Comparison of ENCODE assay signal across 8 mouse cellular contexts in genomic region chr7:38199907-38200605, GRCm38 (mm10). TPM values are rescaled to one million over a fixed set of nuclear protein-coding genes. Genes with fewer than 3 reads are reported as not detected.
A peak's percentile ranks its signal among the peaks of the same experiment; 100 is the strongest.
DNase-seq lines count a peak whose midpoint lies in the region; ATAC-seq lines count a peak whose summit lies in the region.

No protein-coding gene starts in this region.

- H3K4me3 ChIP-seq in liver, embryonic 15.5 days (replicated peaks) = no peak overlapping the region
- H3K4me3 ChIP-seq in liver, embryonic 11.5 days (ENCODE audit: low read depth, low read length) = no peak overlapping the region
- H3K4me3 ChIP-seq in forebrain, embryonic 10.5 days = peak overlapping the region; percentile 47; the same call in 1 of the 2 replicates
- H3K4me3 ChIP-seq in limb, embryonic 10.5 days = peak overlapping the region; percentile 38; the same call in 1 of the 2 replicates
- H3K4me3 ChIP-seq in neural tube, embryonic 14.5 days (ENCODE audit: low read depth, low read length) = no peak overlapping the region

- H3K27me3 ChIP-seq in liver, embryonic 15.5 days = no peaks in the 10 kb centered on the region
- no peaks in the 10 kb centered on the region for H3K27me3 ChIP-seq in liver, embryonic 11.5 days (replicated peaks; ENCODE audit: control insufficient read depth, insufficient read depth, low read length)
- no peaks in the 10 kb centered on the region for H3K27me3 ChIP-seq in forebrain, embryonic 10.5 days (ENCODE audit: poor library complexity, severe bottlenecking)
- no peaks in the 10 kb centered on the region for H3K27me3 ChIP-seq in limb, embryonic 10.5 days (ENCODE audit: low read depth, poor library complexity, severe bottlenecking)
- no peaks in the 10 kb centered on the region for H3K27me3 ChIP-seq in neural tube, embryonic 14.5 days (ENCODE audit: control insufficient read depth, insufficient read depth, low read length)

- peaks cover 9% of the 10 kb centered on the region for H3K4me1 ChIP-seq in liver, embryonic 15.5 days (replicated peaks)
- H3K4me1 ChIP-seq in liver, embryonic 11.5 days (replicated peaks; ENCODE audit: control insufficient read depth, insufficient read depth, low read length) = no peaks in the 10 kb centered on the region
- peaks cover 7% of the 10 kb centered on the region for H3K4me1 ChIP-seq in forebrain, embryonic 10.5 days
- H3K4me1 ChIP-seq in limb, embryonic 10.5 days = peaks cover 7% of the 10 kb centered on the region
- 0 out of 2 replicates have a peak, but pooled peaks cover 2% of the 10 kb centered on the region for H3K4me1 ChIP-seq in neural tube, embryonic 14.5 days (ENCODE audit: control insufficient read depth, insufficient read depth, low read length)

- no peak for ATAC-seq in liver, embryonic 15.5 days (ENCODE audit: insufficient read depth)
- no peak for ATAC-seq in liver, embryonic 11.5 days (replicated peaks; ENCODE audit: low FRiP score)
- ATAC-seq in neural tube, embryonic 14.5 days (ENCODE audit: low read depth) = no peak

- no peak overlapping the region for H3K9ac ChIP-seq in liver, embryonic 15.5 days
- no peak overlapping the region for H3K9ac ChIP-seq in liver, embryonic 11.5 days (ENCODE audit: low read depth, low read length)
- no peak overlapping the region for H3K9ac ChIP-seq in neural tube, embryonic 14.5 days (replicated peaks; ENCODE audit: low read depth, low read length)

- no peak for DNase-seq in liver, embryonic 11.5 days (ENCODE audit: low spot score)
- DNase-seq in forebrain, embryonic 10.5 days (ENCODE audit: extremely low spot score, low spot score) = no peak
- no peak for DNase-seq in limb, embryonic 10.5 days (ENCODE audit: low spot score)
- DNase-seq in ovary, postnatal 14 days (ENCODE audit: low spot score) = no peak
- DNase-seq in spleen, postnatal 14 days (ENCODE audit: low spot score in 2 of 2) = no peak
- DNase-seq in right cerebral cortex, postnatal 10 days (ENCODE audit: low spot score in 2 of 2) = no peak

- WGBS in liver, embryonic 15.5 days (ENCODE audit: insufficient replicate concordance) = 46% methylated on average over 8 of the region's 8 CpGs
- 62% methylated on average over 8 of the region's 8 CpGs for WGBS in liver, embryonic 11.5 days
- 71% methylated on average over 8 of the region's 8 CpGs for WGBS in forebrain, embryonic 10.5 days
- 73% methylated on average over 8 of the region's 8 CpGs for WGBS in limb, embryonic 10.5 days
- WGBS in neural tube, embryonic 14.5 days = 68% methylated on average over 8 of the region's 8 CpGs

- 0 out of 2 replicates have a peak overlapping the region, but pooled peaks have one; percentile 19 for H3K27ac ChIP-seq in liver, embryonic 15.5 days (replicated peaks)
- H3K27ac ChIP-seq in liver, embryonic 11.5 days (ENCODE audit: low read depth, low read length) = no peak overlapping the region
- no peak overlapping the region for H3K27ac ChIP-seq in forebrain, embryonic 10.5 days
- H3K27ac ChIP-seq in limb, embryonic 10.5 days = no peak overlapping the region
- H3K27ac ChIP-seq in neural tube, embryonic 14.5 days (ENCODE audit: low read depth, low read length) = no peak overlapping the region

- no peaks in the 10 kb centered on the region for H3K9me3 ChIP-seq in liver, embryonic 15.5 days (replicated peaks)
- H3K9me3 ChIP-seq in liver, embryonic 11.5 days (ENCODE audit: control insufficient read depth, low read length) = no peaks in the 10 kb centered on the region
- H3K9me3 ChIP-seq in forebrain, embryonic 10.5 days = no peaks in the 10 kb centered on the region
- no peaks in the 10 kb centered on the region for H3K9me3 ChIP-seq in limb, embryonic 10.5 days (replicated peaks)
- no peaks in the 10 kb centered on the region for H3K9me3 ChIP-seq in neural tube, embryonic 14.5 days (ENCODE audit: control insufficient read depth, low read length)

- peak overlapping the region; percentile 48; the same call in 1 of the 2 replicates for H3K4me2 ChIP-seq in liver, embryonic 15.5 days
- H3K4me2 ChIP-seq in liver, embryonic 11.5 days = no peak overlapping the region; the same call in 1 of the 2 replicates
- H3K4me2 ChIP-seq in neural tube, embryonic 14.5 days (ENCODE audit: low read depth, low read length) = peak overlapping the region; percentile 49; the same call in 1 of the 2 replicates

- no peaks in the 10 kb centered on the region; the same call in 1 of the 2 replicates for H3K36me3 ChIP-seq in liver, embryonic 15.5 days (replicated peaks)
- H3K36me3 ChIP-seq in liver, embryonic 11.5 days (ENCODE audit: control insufficient read depth, insufficient read depth, low read length) = no peaks in the 10 kb centered on the region
- H3K36me3 ChIP-seq in forebrain, embryonic 10.5 days (replicated peaks) = no peaks in the 10 kb centered on the region
- H3K36me3 ChIP-seq in limb, embryonic 10.5 days = no peaks in the 10 kb centered on the region
- H3K36me3 ChIP-seq in neural tube, embryonic 14.5 days (ENCODE audit: control insufficient read depth, insufficient read depth, low read length) = peaks cover 2% of the 10 kb centered on the region; the same call in 1 of the 2 replicates

RNA-seq across cellular contexts. Expression of gene 1600014C10Rik, which starts 17.0 kb away (rescaled TPM):
- 17.3 and 19.8 TPM in 2 replicates for polyA plus RNA-seq in liver, embryonic 15.5 days (2015; fragmentation: Nextera tagmentation; extraction: Ambion mirVana)
- 11.9 and 12.4 TPM in 2 replicates for polyA plus RNA-seq in liver, embryonic 11.5 days (2014; fragmentation: Nextera tagmentation; extraction: Ambion mirVana)
- 14.3 and 14.5 TPM in 2 replicates for polyA plus RNA-seq in forebrain, embryonic 10.5 days (2016; fragmentation: Nextera tagmentation; extraction: Ambion mirVana)
- 12.2 and 14.5 TPM in 2 replicates for polyA plus RNA-seq in limb, embryonic 10.5 days (2016; fragmentation: Nextera tagmentation; extraction: Ambion mirVana)
- 31.3 and 32.8 TPM in 2 replicates for polyA plus RNA-seq in neural tube, embryonic 14.5 days (2014; fragmentation: Nextera tagmentation; extraction: Ambion mirVana)

RNA-seq across cellular contexts. Expression of gene Plekhf1, which starts 27.8 kb away (rescaled TPM):
- 0.53 and 0.66 TPM in 2 replicates for polyA plus RNA-seq in liver, embryonic 15.5 days (2015; fragmentation: Nextera tagmentation; extraction: Ambion mirVana)
- 0.67 and 1.2 TPM in 2 replicates for polyA plus RNA-seq in liver, embryonic 11.5 days (2014; fragmentation: Nextera tagmentation; extraction: Ambion mirVana)
- polyA plus RNA-seq in forebrain, embryonic 10.5 days (2016; fragmentation: Nextera tagmentation; extraction: Ambion mirVana) = 2.5 and 2.6 TPM in 2 replicates
- polyA plus RNA-seq in limb, embryonic 10.5 days (2016; fragmentation: Nextera tagmentation; extraction: Ambion mirVana) = 2.9 and 4.3 TPM in 2 replicates
- 0.32 and 0.68 TPM in 2 replicates for polyA plus RNA-seq in neural tube, embryonic 14.5 days (2014; fragmentation: Nextera tagmentation; extraction: Ambion mirVana)

Comparison
In these comparisons a context has a peak if more than half of its experiments do, and no peak if none do; other contexts are left out.
1. H3K4me3 ChIP-seq: peak in forebrain, embryonic 10.5 days (single experiment) and limb, embryonic 10.5 days (single experiment); none in liver, embryonic 15.5 days (single experiment), liver, embryonic 11.5 days (single experiment) and neural tube, embryonic 14.5 days (single experiment).